7 mouse cellular contexts compared by ENCODE assay signal in genomic region chr9:105494553-105495315, GRCm38 (mm10). TPM values are rescaled to one million over a fixed set of nuclear protein-coding genes. Genes with fewer than 3 reads are reported as not detected.
DNase-seq lines count a peak whose midpoint lies in the region; ATAC-seq lines count a peak whose summit lies in the region.

No protein-coding gene starts in this region.

- H3K27ac ChIP-seq in intestine, embryonic 15.5 days, result peak overlapping the region; percentile 97
- H3K27ac ChIP-seq in midbrain, embryonic 10.5 days (replicated peaks), result peak overlapping the region; percentile 98

- ATAC-seq in intestine, embryonic 15.5 days, result peak; percentile 100

- no peaks in the 10 kb centered on the region for H3K36me3 ChIP-seq in intestine, embryonic 15.5 days
- H3K36me3 ChIP-seq in midbrain, embryonic 10.5 days, result peaks cover 5% of the 10 kb centered on the region; the same call in 1 of the 2 replicates

- H3K9me3 ChIP-seq in intestine, embryonic 15.5 days, result no peaks in the 10 kb centered on the region
- H3K9me3 ChIP-seq in midbrain, embryonic 10.5 days (replicated peaks), result no peaks in the 10 kb centered on the region

- no peaks in the 10 kb centered on the region; the same call in 1 of the 2 replicates for H3K4me1 ChIP-seq in intestine, embryonic 15.5 days (replicated peaks)
- H3K4me1 ChIP-seq in midbrain, embryonic 10.5 days, result peaks cover 25% of the 10 kb centered on the region

- peak; percentile 98 to 99 for DNase-seq in adrenal gland, adult (ENCODE audit: inconsistent age in 2 of 2, low spot score in 1 of 2)
- DNase-seq in embryo, embryonic 10.5 days (ENCODE audit: low spot score), result peak; percentile 95
- peak; percentile 97 for DNase-seq in gastrocnemius, postnatal 25 days
- DNase-seq in left cerebral cortex, postnatal 25 days (ENCODE audit: low spot score in 2 of 2), result peak; percentile 97 to 98
- peak; percentile 96 for DNase-seq in midbrain, embryonic 10.5 days (ENCODE audit: low spot score)
- DNase-seq in right cerebral cortex, postnatal 4 days, result peak; percentile 97

- peak overlapping the region; percentile 88 for H3K4me2 ChIP-seq in intestine, embryonic 15.5 days (replicated peaks)

- WGBS in intestine, embryonic 15.5 days, result under 1% methylated on average over 61 of the region's 83 CpGs
- WGBS in midbrain, embryonic 10.5 days, result under 1% methylated on average over 76 of the region's 83 CpGs

- intact Hi-C loops in left cerebral cortex, postnatal 25 days (cut with DNase I), result loop anchor here (1.0 to 10.0 kb wide), 7 partner anchors 18 to 620 kb away; no protein-coding TSS in a partner anchor

- H3K9ac ChIP-seq in intestine, embryonic 15.5 days, result peak overlapping the region; percentile 94

- peak overlapping the region; percentile 90 for H3K4me3 ChIP-seq in intestine, embryonic 15.5 days (replicated peaks)
- peak overlapping the region; percentile 93 for H3K4me3 ChIP-seq in midbrain, embryonic 10.5 days

- no peaks in the 10 kb centered on the region for H3K27me3 ChIP-seq in intestine, embryonic 15.5 days (replicated peaks)
- no peaks in the 10 kb centered on the region for H3K27me3 ChIP-seq in midbrain, embryonic 10.5 days (ENCODE audit: low read depth, poor library complexity, severe bottlenecking)

RNA-seq across cellular contexts. Expression of gene Atp2c1, which starts 32.4 kb away (rescaled TPM):
- total RNA-seq in gastrocnemius, postnatal 25 days (2021), result 10 to 100 TPM; 28.6 to 29.0 TPM
- polyA plus RNA-seq in intestine, embryonic 15.5 days (2015; fragmentation: Nextera tagmentation; extraction: Ambion mirVana), result 47.0 and 57.0 TPM in 2 replicates
- total RNA-seq in left cerebral cortex, postnatal 25 days (2021), result 100 to 1,000 TPM; 210 to 223 TPM
- 54.8 and 56.3 TPM in 2 replicates for polyA plus RNA-seq in midbrain, embryonic 10.5 days (2016; fragmentation: Nextera tagmentation; extraction: Ambion mirVana)

Comparison
In these comparisons a context has a peak if more than half of its experiments do, and no peak if none do; other contexts are left out.
1. Peak in every context shown above with its lines: DNase-seq, ATAC-seq, H3K4me3 ChIP-seq and H3K27ac ChIP-seq.
2. RNA of gene Atp2c1, which starts 32.4 kb away (total RNA-seq): 210 to 223 TPM in left cerebral cortex, postnatal 25 days; 28.6 to 29.0 TPM in gastrocnemius, postnatal 25 days; every median in the first group is over 4 times any median in the second.